Mouse (Mus musculus) MEL (cell line): ENCODE results near the gene Asna1. TPM values are rescaled to one million over a fixed set of nuclear protein-coding genes. Genes with fewer than 3 reads are reported as not detected.
A peak's percentile ranks its signal among the peaks of the same experiment; 100 is the strongest.

Experiments
- DNase-seq: peaks from one replicate; pipeline ENCODE4 v3.0.0; 2011; ENCODE audit warnings: low read depth, low spot score
- H3K27ac ChIP-seq: 2 replicates; pipeline ENCODE4 v1.5.1; 2012; ENCODE audit warnings: low read depth, mild to moderate bottlenecking, control low read depth, low read length, moderate library complexity; ENCODE audit not compliant: control insufficient read depth
- H3K27me3 ChIP-seq, 2 experiments: fragments of 150-350 bp in 1 of 2; sonication (generic) in 1 of 2; 2 replicates each; pipeline ENCODE4 v1.6.1; 2012; ENCODE audit warnings: low read length in 2 of 2, mild to moderate bottlenecking in 2 of 2, improper control_type of control experiment in 1 of 2, moderate library complexity in 1 of 2; ENCODE audit not compliant: insufficient read depth in 2 of 2, control insufficient read depth in 1 of 2
- H3K36me3 ChIP-seq, 2 experiments: 2 replicates each; pipeline ENCODE4 v1.6.1; 2012 to 2014; ENCODE audit warnings: low read length in 2 of 2, improper control_type of control experiment in 1 of 2, inconsistent platforms in 1 of 2, mild to moderate bottlenecking in 1 of 2; ENCODE audit not compliant: insufficient read depth in 2 of 2, control insufficient read depth in 1 of 2
- H3K4me1 ChIP-seq, 2 experiments: fragments of 150-350 bp in 1 of 2; sonication (generic) in 1 of 2; 2 replicates each; pipeline ENCODE4 v1.6.1; 2012; ENCODE audit warnings: low read length in 2 of 2, improper control_type of control experiment in 1 of 2, mild to moderate bottlenecking in 1 of 2; ENCODE audit not compliant: insufficient read depth in 2 of 2, control insufficient read depth in 1 of 2
- H3K4me3 ChIP-seq, 2 experiments: fragments of 150-350 bp in 1 of 2; sonication (generic) in 1 of 2; 2 replicates each; pipeline ENCODE4 v1.5.1; 2012; ENCODE audit warnings: low read depth in 2 of 2, low read length in 2 of 2, mild to moderate bottlenecking in 2 of 2, moderate library complexity in 2 of 2, control low read depth in 1 of 2, improper control_type of control experiment in 1 of 2; ENCODE audit not compliant: control insufficient read depth in 1 of 2, insufficient read depth in 1 of 2
- H3K79me2 ChIP-seq: 2 replicates; pipeline ENCODE4 v1.6.1; 2012; ENCODE audit warnings: mild to moderate bottlenecking, low read length, moderate library complexity; ENCODE audit not compliant: control insufficient read depth, poor library complexity, insufficient read depth
- H3K9ac ChIP-seq: 2 replicates; pipeline ENCODE4 v1.6.1; 2012; ENCODE audit warnings: low read depth, mild to moderate bottlenecking, control low read depth, low read length, moderate library complexity; ENCODE audit not compliant: control insufficient read depth, poor library complexity, severe bottlenecking
- H3K9me3 ChIP-seq: fragments of 150-350 bp; sonication (generic); replicated peaks from 2 replicates; pipeline ENCODE4 v1.6.1; 2012; ENCODE audit warnings: mild to moderate bottlenecking, low read length, improper control_type of control experiment, moderate library complexity; ENCODE audit not compliant: insufficient read depth
- BHLHE40 ChIP-seq: IDR thresholded peaks from 2 replicates; pipeline ENCODE4 v1.6.1; 2012; ENCODE audit warnings: low read depth, mild to moderate bottlenecking, inconsistent platforms, low read length, improper control_type of control experiment, borderline replicate concordance
- CHD1 ChIP-seq: IDR thresholded peaks from 2 replicates; pipeline ENCODE4 v1.6.1; 2012; ENCODE audit warnings: low read depth, mild to moderate bottlenecking, inconsistent platforms, low read length, improper control_type of control experiment
- CHD2 ChIP-seq: IDR thresholded peaks from 2 replicates; pipeline ENCODE4 v1.6.1; 2011; ENCODE audit warnings: low read length, improper control_type of control experiment
- CTCF ChIP-seq, 3 experiments: IDR thresholded peaks in 2 of 3; conservative IDR thresholded peaks in 1 of 3; 2 replicates each; pipeline ENCODE4 v1.5.1; 2011 to 2012; ENCODE audit warnings: low read length in 3 of 3, low read depth in 2 of 3, mild to moderate bottlenecking in 2 of 3, improper control_type of control experiment in 1 of 3, inconsistent platforms in 1 of 3, mixed read lengths in 1 of 3, moderate library complexity in 1 of 3; ENCODE audit not compliant: control insufficient read depth in 1 of 3, insufficient read depth in 1 of 3, poor library complexity in 1 of 3, severe bottlenecking in 1 of 3
- E2F4 ChIP-seq: IDR thresholded peaks from 2 replicates; pipeline ENCODE4 v1.6.1; 2011; ENCODE audit warnings: low read depth, low read length, improper control_type of control experiment, borderline replicate concordance
- ETS1 ChIP-seq: IDR thresholded peaks from 2 replicates; pipeline ENCODE4 v1.6.1; 2012; ENCODE audit warnings: low read depth, mild to moderate bottlenecking, inconsistent platforms, low read length, improper control_type of control experiment, moderate library complexity
- GATA1 ChIP-seq: IDR thresholded peaks from 2 replicates; pipeline ENCODE4 v1.6.1; 2011; ENCODE audit warnings: low read depth, low read length, improper control_type of control experiment
- HCFC1 ChIP-seq: IDR thresholded peaks from 2 replicates; pipeline ENCODE4 v1.6.1; 2012; ENCODE audit warnings: low read depth, mild to moderate bottlenecking, inconsistent platforms, low read length, improper control_type of control experiment, moderate library complexity
- JUND ChIP-seq: IDR thresholded peaks from 2 replicates; pipeline ENCODE4 v1.6.1; 2011; ENCODE audit warnings: low read depth, mild to moderate bottlenecking, improper control_type of control experiment, low read length
- KAT2A ChIP-seq: conservative IDR thresholded peaks from 2 replicates; pipeline ENCODE4 v1.6.1; 2012; ENCODE audit warnings: low read depth, low read length, improper control_type of control experiment, inconsistent platforms
- MAFK ChIP-seq: IDR thresholded peaks from 2 replicates; pipeline ENCODE4 v1.6.1; 2011; ENCODE audit warnings: low read depth, mild to moderate bottlenecking, low read length, improper control_type of control experiment, borderline replicate concordance
- MAX ChIP-seq: IDR thresholded peaks from 2 replicates; pipeline ENCODE4 v1.6.1; 2011; ENCODE audit warnings: low read length, improper control_type of control experiment
- MYB ChIP-seq: IDR thresholded peaks from 2 replicates; pipeline ENCODE4 v1.6.1; 2011; ENCODE audit warnings: mild to moderate bottlenecking, low read depth, low read length, improper control_type of control experiment
- MYC ChIP-seq: IDR thresholded peaks from 2 replicates; pipeline ENCODE4 v1.6.1; 2011; ENCODE audit warnings: low read depth, mild to moderate bottlenecking, low read length, improper control_type of control experiment, moderate library complexity
- NELFE ChIP-seq: IDR thresholded peaks from 2 replicates; pipeline ENCODE4 v1.6.1; 2011; ENCODE audit warnings: low read depth, low read length, improper control_type of control experiment
- POLR2A ChIP-seq, 2 experiments: IDR thresholded peaks; 2 replicates each; pipeline ENCODE4 v1.6.1; 2011 to 2012; ENCODE audit warnings: low read length in 2 of 2, mild to moderate bottlenecking in 2 of 2, control low read depth in 1 of 2, improper control_type of control experiment in 1 of 2, low read depth in 1 of 2, moderate library complexity in 1 of 2; ENCODE audit not compliant: control insufficient read depth in 1 of 2, insufficient read depth in 1 of 2, poor library complexity in 1 of 2
- POLR2AphosphoS5 ChIP-seq: IDR thresholded peaks from 2 replicates; pipeline ENCODE4 v1.6.1; 2012; ENCODE audit warnings: low read depth, borderline replicate concordance, mild to moderate bottlenecking, inconsistent platforms, low read length, moderate library complexity, mixed read lengths
- RAD21 ChIP-seq: IDR thresholded peaks from 2 replicates; pipeline ENCODE4 v1.6.1; 2011; ENCODE audit warnings: mild to moderate bottlenecking, low read depth, low read length, improper control_type of control experiment
- RCOR1 ChIP-seq: IDR thresholded peaks from 2 replicates; pipeline ENCODE4 v1.6.1; 2012; ENCODE audit warnings: low read depth, mild to moderate bottlenecking, inconsistent platforms, low read length, improper control_type of control experiment
- TAL1 ChIP-seq: IDR thresholded peaks from 2 replicates; pipeline ENCODE4 v1.6.1; 2012; ENCODE audit warnings: mild to moderate bottlenecking, inconsistent platforms, low read length, moderate library complexity, mixed read lengths
- TBP ChIP-seq: IDR thresholded peaks from 2 replicates; pipeline ENCODE4 v1.8.0; 2011; ENCODE audit warnings: low read depth, low read length, improper control_type of control experiment
- TCF12 ChIP-seq: IDR thresholded peaks from 2 replicates; pipeline ENCODE4 v1.6.1; 2014; ENCODE audit warnings: low read depth, mild to moderate bottlenecking, inconsistent platforms, low read length, improper control_type of control experiment, moderate library complexity
- UBTF ChIP-seq: IDR thresholded peaks from 2 replicates; pipeline ENCODE4 v1.6.1; 2012; ENCODE audit warnings: low read depth, mild to moderate bottlenecking, inconsistent platforms, low read length, improper control_type of control experiment, moderate library complexity, borderline replicate concordance; ENCODE audit not compliant: insufficient read depth
- USF1 ChIP-seq: IDR thresholded peaks from 2 replicates; pipeline ENCODE4 v1.6.1; 2014; ENCODE audit warnings: low read depth, mild to moderate bottlenecking, inconsistent platforms, low read length, improper control_type of control experiment, moderate library complexity
- ZC3H11A ChIP-seq: IDR thresholded peaks from 2 replicates; pipeline ENCODE4 v1.6.1; 2012; ENCODE audit warnings: low read depth, mild to moderate bottlenecking, inconsistent platforms, low read length, improper control_type of control experiment
- ZKSCAN1 ChIP-seq: IDR thresholded peaks from 2 replicates; pipeline ENCODE4 v1.6.1; 2012; ENCODE audit warnings: low read depth, mild to moderate bottlenecking, inconsistent platforms, low read length, improper control_type of control experiment, moderate library complexity
- ZMIZ1 ChIP-seq: IDR thresholded peaks from 2 replicates; pipeline ENCODE4 v1.6.1; 2012; ENCODE audit warnings: low read depth, mild to moderate bottlenecking, inconsistent platforms, low read length, improper control_type of control experiment, moderate library complexity
- ZNF384 ChIP-seq: IDR thresholded peaks from 2 replicates; pipeline ENCODE4 v1.6.1; 2012; ENCODE audit warnings: low read depth, mild to moderate bottlenecking, inconsistent platforms, low read length, improper control_type of control experiment
- polyA plus RNA-seq, 2 experiments: library from polyadenylated mRNA; stranded (reverse) in 1 of 2; unstranded in 1 of 2; fragments of >175 nt in 1 of 2; fragments of >200 nt in 1 of 2; gene quantifications; 2 replicates each; pipeline versions ENCODE4 v1.2.1 to v1.2.4; 2012; ENCODE audit warnings: low replicate concordance in 2 of 2, low read depth in 1 of 2; ENCODE audit not compliant: insufficient read length in 2 of 2, insufficient read depth in 1 of 2, missing spikeins in 1 of 2
- total RNA-seq: library from RNA; depleted of rRNA; stranded (reverse); fragments of 300-350 nt; gene quantifications from 2 replicates; pipeline ENCODE4 v1.2.3, GENCODE M21; 2012

The Asna1 gene
- total and polyA plus RNA-seq, 3 experiments = 132 to 192 TPM; not detected in 1

- Histone ChIP-seq H3K27ac (peak overlapping the region; percentile 84), H3K4me3 (peak overlapping the region; percentile 65 to 73), H3K27me3 (no peaks in the 10 kb centered on the region), H3K36me3 (peaks cover 4 to 35% of the 10 kb centered on the region in 2 experiments; a peak in 3 of 4 replicates), H3K9me3 (no peaks in the 10 kb centered on the region), H3K4me1 (peaks cover 7 to 42% of the 10 kb centered on the region in 2 experiments), H3K9ac (peak overlapping the region; percentile 91), H3K79me2 (peaks cover 22% of the 10 kb centered on the region)
- DNase-seq = no peak
- TF ChIP-seq CHD1 (0 out of 2 replicates have a peak, but pooled peaks have one; percentile 13), ETS1 (0 out of 2 replicates have a peak, but pooled peaks have one; percentile 3), KAT2A (no peak)
These were observed 54.8 kb downstream of the Asna1 start for GRCm38 (mm10) chr8:84970135-84970790.

GRCm38 (mm10) chr8:84969241-84970134 lies 55.6 kb downstream of the Asna1 start, which contains the start of the genes Gm49661, Prdx2 and Rnaseh2a:
Gene Gm49661 (minus strand): TSS chr8:84969433.
Gene Prdx2 (plus strand): TSS chr8:84969587.
Gene Rnaseh2a (minus strand): TSS chr8:84969767.
- Histone ChIP-seq H3K4me3 (peak within 1 kb of the TSS; percentile 65 to 73), H3K36me3 (peaks cover 4 to 35% of the 10 kb centered on the region in 2 experiments; a peak in 3 of 4 replicates), H3K27ac (peak within 1 kb of the TSS; percentile 84), H3K4me1 (peaks cover 7 to 42% of the 10 kb centered on the region in 2 experiments), H3K9me3 (no peaks in the 10 kb centered on the region), H3K27me3 (no peaks in the 10 kb centered on the region), H3K79me2 (peaks cover 22% of the 10 kb centered on the region), H3K9ac (peak within 1 kb of the TSS; percentile 91)
- DNase-seq = peak; percentile 83
- TF ChIP-seq UBTF (no peak), MAX (peak; percentile 80), ZC3H11A (no peak), USF1 (no peak), KAT2A (peak; percentile 47; the same call in 1 of the 2 replicates), MAFK (no peak), TCF12 (peak; percentile 44), RAD21 (no peak), ETS1 (peak; percentile 6; the same call in 1 of the 2 replicates), GATA1 (no peak), BHLHE40 (no peak), JUND (no peak), RCOR1 (no peak), ZKSCAN1 (no peak), CTCF (IDR thresholded peaks at IDR 0.05 in 2 of 3, conservative IDR thresholded peaks at IDR 0.05 in 1 of 3; ENCODE audit: control insufficient read depth in 1 of 3, insufficient read depth in 1 of 3, low read depth in 2 of 3, low read length in 3 of 3, poor library complexity in 1 of 3, severe bottlenecking in 1 of 3) (no peak), MYC (peak; percentile 90), ZMIZ1 (peak; percentile 89; the same call in 1 of the 2 replicates), TAL1 (no peak), HCFC1 (peak; percentile 67), NELFE (peak; percentile 95), MYB (no peak), E2F4 (no peak), CHD2 (no peak), TBP (peak; percentile 91), POLR2AphosphoS5 (no peak), CHD1 (peak; percentile 98), POLR2A (IDR thresholded peaks at IDR 0.05; ENCODE audit: control insufficient read depth in 1 of 2, insufficient read depth in 1 of 2, low read depth in 1 of 2, low read length in 2 of 2, poor library complexity in 1 of 2) (peak; percentile 63 to 94; a peak in 3 of 4 replicates), ZNF384 (no peak)
